Mouse (Mus musculus) hindbrain, postnatal 0 days (tissue): Measurements from ENCODE around the gene Vegfa. TPM values are rescaled to one million over a fixed set of nuclear protein-coding genes. Genes with fewer than 3 reads are reported as not detected.

Experiments used
- ATAC-seq: fragments of 200-750 bp; cut with Nextera tagmentation; 2 replicates; pipeline ENCODE4 v1.8.0; 2017; ENCODE audit warnings: mild to moderate bottlenecking, moderate TSS enrichment, moderate library complexity
- DNase-seq: peaks from one replicate; pipeline ENCODE4 v3.0.0-alpha.2; 2015; ENCODE audit warnings: low spot score
- H3K27ac ChIP-seq: fragments of 300-500 bp; sonication (generic); 2 replicates; pipeline ENCODE4 v1.5.1; 2014; ENCODE audit warnings: mild to moderate bottlenecking
- H3K27me3 ChIP-seq: fragments of 300-500 bp; sonication (generic); 2 replicates; pipeline ENCODE4 v1.6.1; 2014; ENCODE audit warnings: low read length, mixed read lengths; ENCODE audit not compliant: insufficient read depth
- H3K36me3 ChIP-seq: fragments of 300-500 bp; sonication (generic); 2 replicates; pipeline ENCODE4 v1.6.1; 2014; ENCODE audit warnings: low read length, mixed read lengths; ENCODE audit not compliant: insufficient read depth
- H3K4me1 ChIP-seq: fragments of 300-500 bp; sonication (generic); 2 replicates; pipeline ENCODE4 v1.6.1; 2014; ENCODE audit warnings: antibody characterized with exemption, low read length, mixed read lengths; ENCODE audit not compliant: insufficient read depth
- H3K4me2 ChIP-seq: fragments of 300-500 bp; sonication (generic); 2 replicates; pipeline ENCODE4 v1.6.1; 2014; ENCODE audit warnings: low read depth, mild to moderate bottlenecking, low read length, moderate library complexity, mixed read lengths
- H3K4me3 ChIP-seq: fragments of 300-500 bp; sonication (generic); 2 replicates; pipeline ENCODE4 v1.5.1; 2014; ENCODE audit warnings: low read length
- H3K9ac ChIP-seq: fragments of 300-500 bp; sonication (generic); replicated peaks from 2 replicates; pipeline ENCODE4 v1.6.1; 2014; ENCODE audit warnings: mild to moderate bottlenecking, low read length, moderate library complexity, mixed read lengths
- H3K9me3 ChIP-seq: fragments of 300-500 bp; sonication (generic); 2 replicates; pipeline ENCODE4 v1.6.1; 2016; ENCODE audit warnings: low read length, mixed read lengths
- CTCF ChIP-seq: IDR thresholded peaks from 2 replicates; pipeline ENCODE4 v1.5.1; 2016; ENCODE audit warnings: antibody characterized with exemption, control low read depth, low read depth
- WGBS: fragments of 180-500 bp; shearing (Covaris S2); extraction: QIAGEN DNeasy Blood & Tissue Kit; methylation state at CpG from one replicate; pipeline ENCODE4 v1.1.7; 2014; 5-methylcytosine and 5-hydroxymethylcytosine counted together
- polyA plus RNA-seq: library from polyadenylated mRNA; unstranded; fragments of >200 nt; fragmentation: Nextera tagmentation; extraction: Ambion mirVana; gene quantifications from 2 replicates; pipeline ENCODE4 v1.2.1, GENCODE M21; 2015
- total RNA-seq: library from RNA; depleted of rRNA; stranded (reverse); fragments of >200 nt; gene quantifications from 2 replicates; pipeline ENCODE4 v1.2.3, GENCODE M21; 2014; rRNA removed

Gene Vegfa
- total RNA-seq (89.5 and 89.6 TPM in 2 replicates), polyA plus RNA-seq (4.1 and 4.8 TPM in 2 replicates)

DNA sequence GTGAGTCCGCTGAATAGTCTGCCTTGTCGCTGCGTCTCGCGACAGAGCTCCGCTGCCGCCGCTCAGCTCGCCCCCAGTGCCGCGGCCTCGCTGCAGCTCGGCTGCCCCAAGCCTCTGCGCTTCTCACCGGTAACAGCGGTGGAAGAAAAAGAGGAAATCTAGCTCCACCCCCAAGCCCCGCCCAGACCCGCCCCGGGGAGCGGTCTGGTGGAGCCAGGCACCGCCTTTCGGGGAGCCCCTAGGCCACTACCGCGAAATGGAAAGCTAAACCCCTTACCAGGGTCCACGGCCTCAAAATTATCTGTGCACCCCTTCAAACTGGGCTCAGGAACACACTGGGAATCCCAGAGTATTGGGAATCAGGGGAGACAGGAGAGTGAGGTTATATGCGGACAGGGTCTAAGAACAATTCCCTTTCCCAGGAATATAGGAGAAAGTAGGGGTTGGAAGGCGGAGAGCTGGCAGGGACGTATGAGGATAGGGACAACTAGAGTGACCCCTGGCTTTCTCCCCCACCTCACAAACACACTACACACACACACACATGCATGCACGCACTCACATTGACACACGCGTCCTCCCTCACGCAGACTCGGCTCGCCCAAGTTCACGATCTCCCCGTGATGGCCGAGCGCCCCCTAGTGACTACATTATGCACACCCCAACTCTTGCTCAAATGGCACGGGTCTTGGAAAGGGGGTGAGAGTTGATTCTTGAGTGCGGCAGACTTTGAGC, at the start of gene Vegfa:
Vegfa (minus strand) TSS at position 113 of the 735 bp plus-strand sequence.
- Histone ChIP-seq H3K27me3 (no peaks in the 10 kb centered on the region), H3K9me3 (no peaks in the 10 kb centered on the region), H3K4me1 (peaks cover 30% of the 10 kb centered on the region), H3K4me3 (peak within 1 kb of the TSS; percentile 67), H3K36me3 (no peaks in the 10 kb centered on the region), H3K27ac (peak within 1 kb of the TSS; percentile 90), H3K4me2 (peak within 1 kb of the TSS; percentile 66), H3K9ac (peak within 1 kb of the TSS; percentile 70)
- peak; percentile 99 for TF ChIP-seq CTCF
- DNase-seq: peak; percentile 96
- WGBS: under 1% methylated on average over 40 of the region's 40 CpGs
- ATAC-seq: peak; percentile 73

DNA sequence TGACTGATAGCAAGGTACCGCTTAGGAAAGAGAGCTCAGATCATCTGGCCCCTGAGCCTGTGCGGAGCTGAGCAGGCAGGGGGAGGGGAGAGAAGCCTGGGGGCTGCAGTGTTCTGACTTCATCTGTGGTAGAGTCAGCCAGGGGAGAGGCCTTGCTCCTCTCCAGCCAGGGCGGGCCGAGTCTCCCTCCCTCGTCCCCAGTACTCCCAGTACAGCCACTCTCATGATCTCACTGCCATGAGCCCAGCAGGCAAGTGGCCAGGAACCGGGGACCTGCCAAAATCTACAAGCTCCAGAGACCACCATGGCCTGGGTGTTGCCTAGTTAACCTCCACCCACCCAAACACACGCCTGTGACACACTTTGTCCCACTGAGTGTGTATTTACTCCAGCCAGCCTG, 49.5 kb upstream of the Vegfa start:
- no peak for ATAC-seq
- H3K36me3 ChIP-seq: no peaks in the 10 kb centered on the region
- WGBS: 58% methylated on average over 7 of the region's 7 CpGs

DNA sequence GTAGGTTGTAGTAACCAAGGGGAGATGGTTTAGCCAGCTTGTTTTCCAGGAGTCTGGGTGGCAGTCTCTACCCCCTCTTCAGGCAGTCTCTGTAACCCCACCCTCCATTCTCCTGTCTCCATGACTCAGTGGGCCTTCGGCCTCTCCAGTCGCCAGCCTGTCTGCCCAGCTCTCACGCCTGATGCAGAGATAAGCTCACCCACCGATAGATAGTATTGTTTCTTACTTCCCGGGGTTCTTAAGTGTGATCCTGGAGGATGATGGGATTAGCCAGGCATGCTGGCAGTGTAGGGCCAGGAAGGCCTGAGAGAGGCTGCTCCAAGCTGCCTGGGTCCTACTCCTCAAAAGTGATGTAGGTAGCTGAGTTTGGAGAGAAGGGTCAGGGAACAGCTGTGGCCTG, 48.9 kb upstream of the Vegfa start:
- Histone ChIP-seq H3K4me3 (no peak overlapping the region), H3K36me3 (no peaks in the 10 kb centered on the region), H3K9me3 (no peaks in the 10 kb centered on the region), H3K27me3 (no peaks in the 10 kb centered on the region), H3K4me1 (no peaks in the 10 kb centered on the region; the same call in 1 of the 2 replicates), H3K4me2 (no peak overlapping the region), H3K9ac (no peak overlapping the region), H3K27ac (no peak overlapping the region)
- DNase-seq (no peak), ATAC-seq (no peak)
- 54% methylated on average over 5 of the region's 5 CpGs for WGBS
- TF ChIP-seq CTCF: no peak

More for the DNA sequence above, 49.5 kb upstream of the Vegfa start:
- Histone ChIP-seq H3K27ac (no peak overlapping the region), H3K9me3 (no peaks in the 10 kb centered on the region), H3K4me1 (peaks cover 4% of the 10 kb centered on the region; the same call in 1 of the 2 replicates), H3K4me3 (no peak overlapping the region), H3K27me3 (no peaks in the 10 kb centered on the region), H3K4me2 (no peak overlapping the region), H3K9ac (no peak overlapping the region)
- no peak for TF ChIP-seq CTCF
- DNase-seq: no peak

DNA sequence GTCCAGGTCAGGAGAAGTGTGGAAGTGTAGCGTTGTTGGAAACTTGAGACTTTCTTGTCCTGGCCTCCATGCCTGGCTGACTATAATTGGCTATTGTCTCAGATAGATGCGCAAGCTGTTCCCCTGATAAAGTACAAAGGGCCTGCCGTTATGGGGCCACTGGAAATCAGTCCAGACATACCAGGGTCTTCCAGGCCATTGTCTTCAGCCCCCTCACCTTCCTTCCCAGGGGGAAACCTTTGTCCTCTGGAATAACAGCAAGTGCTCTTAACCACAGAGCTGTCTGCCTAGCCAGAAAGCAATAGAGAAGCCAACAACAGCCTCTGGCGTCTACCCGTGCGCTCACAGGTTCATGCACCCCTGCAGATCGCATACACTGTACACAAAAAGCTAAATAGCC, 48.2 kb upstream of the Vegfa start:
- H3K4me1 ChIP-seq: no peaks in the 10 kb centered on the region; the same call in 1 of the 2 replicates

DNA sequence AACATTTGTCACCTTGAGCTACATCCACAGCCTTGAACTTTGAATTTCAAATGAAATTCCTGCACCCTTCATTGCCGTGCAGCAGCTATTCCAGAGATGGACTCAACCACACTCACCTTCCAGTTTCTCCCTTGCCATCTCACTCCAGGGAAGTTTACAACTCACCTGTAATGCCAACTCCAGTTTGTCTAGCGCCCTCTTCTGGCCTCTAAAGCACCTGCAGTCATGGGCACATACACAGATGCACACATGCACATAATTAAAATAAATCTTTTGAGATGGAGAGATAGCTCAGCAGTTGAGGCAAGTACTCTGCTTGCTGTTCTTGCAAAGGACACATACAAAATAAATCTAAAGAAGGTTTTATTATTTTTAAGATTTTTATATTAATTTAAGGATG, 46.9 kb upstream of the Vegfa start:
- H3K9me3 ChIP-seq: no peaks in the 10 kb centered on the region
- DNase-seq (no peak), ATAC-seq (no peak)
- no peak overlapping the region for H3K27ac ChIP-seq
- no peak overlapping the region for H3K9ac ChIP-seq
- H3K36me3 ChIP-seq: no peaks in the 10 kb centered on the region
- TF ChIP-seq CTCF: peak; percentile 25
- H3K4me2 ChIP-seq: no peak overlapping the region
- H3K4me1 ChIP-seq: no peaks in the 10 kb centered on the region; the same call in 1 of the 2 replicates
- H3K27me3 ChIP-seq: no peaks in the 10 kb centered on the region
- 72% methylated on average over 2 of the region's 2 CpGs for WGBS
- H3K4me3 ChIP-seq: no peak overlapping the region

More for the DNA sequence above, 48.2 kb upstream of the Vegfa start:
- no peak for TF ChIP-seq CTCF
- ATAC-seq (no peak), DNase-seq (no peak)
- H3K27ac ChIP-seq: no peak overlapping the region
- no peak overlapping the region for H3K4me2 ChIP-seq
- H3K4me3 ChIP-seq: no peak overlapping the region
- WGBS: 40% methylated on average over 7 of the region's 7 CpGs
- no peak overlapping the region for H3K9ac ChIP-seq
- H3K36me3 ChIP-seq: no peaks in the 10 kb centered on the region
- H3K27me3 ChIP-seq: no peaks in the 10 kb centered on the region
- no peaks in the 10 kb centered on the region for H3K9me3 ChIP-seq

DNA sequence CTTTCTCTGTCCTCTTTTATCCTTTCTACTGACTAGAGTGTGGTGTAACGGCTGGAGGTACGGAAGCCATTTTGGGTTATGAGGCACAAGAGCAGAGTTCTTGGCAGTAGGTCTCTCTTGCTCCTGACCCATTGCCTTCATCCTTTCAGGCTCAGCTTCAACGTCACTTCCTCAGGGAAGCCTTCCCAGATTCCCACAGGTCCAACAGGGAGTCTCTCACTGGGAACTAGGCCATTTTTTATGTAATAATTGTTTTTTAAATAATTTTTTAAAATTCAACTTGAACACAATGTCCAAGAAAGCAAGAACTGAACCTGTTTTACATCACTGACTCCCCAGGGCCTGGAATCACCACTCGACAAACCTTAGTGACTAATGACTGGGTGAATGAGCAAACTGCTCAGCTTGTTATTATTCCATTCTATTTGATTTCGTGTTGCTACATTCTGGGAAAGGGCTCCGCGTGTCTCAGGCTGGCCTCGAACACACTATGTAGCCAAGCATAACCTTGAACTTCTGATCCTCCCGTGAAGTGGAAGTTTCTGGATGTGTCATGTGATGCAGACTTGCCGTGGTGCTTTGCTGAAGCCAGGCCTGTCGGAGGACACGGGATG, 45.9 kb upstream of the Vegfa start:
- no peak for TF ChIP-seq CTCF
- no peak for ATAC-seq

DNA sequence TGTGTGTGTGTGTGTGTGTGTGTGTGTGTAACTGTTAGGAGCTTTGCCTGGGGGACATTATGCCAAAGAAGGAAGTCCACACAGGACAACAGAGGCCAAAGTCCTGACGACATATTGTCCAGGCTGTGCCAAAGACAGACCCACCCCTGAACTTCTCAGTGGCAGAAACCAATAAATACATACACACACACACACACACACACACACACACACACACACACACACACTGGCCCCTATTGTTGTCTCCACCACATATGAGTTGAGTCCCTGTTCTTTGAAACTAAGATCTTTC, 44.0 kb upstream of the Vegfa start:
- TF ChIP-seq CTCF: no peak
- ATAC-seq: no peak
- no peaks in the 10 kb centered on the region for H3K4me1 ChIP-seq
- no peak for DNase-seq
- no peak overlapping the region for H3K9ac ChIP-seq
- H3K27me3 ChIP-seq: no peaks in the 10 kb centered on the region
- no peak overlapping the region for H3K4me2 ChIP-seq
- H3K36me3 ChIP-seq: no peaks in the 10 kb centered on the region
- H3K27ac ChIP-seq: no peak overlapping the region
- no peaks in the 10 kb centered on the region for H3K9me3 ChIP-seq
- 65% methylated on average over 1 of the region's 1 CpGs for WGBS
- H3K4me3 ChIP-seq: no peak overlapping the region

More for the DNA sequence above, 45.9 kb upstream of the Vegfa start:
- no peaks in the 10 kb centered on the region for H3K4me1 ChIP-seq
- H3K27ac ChIP-seq: no peak overlapping the region
- no peak for DNase-seq
- no peak overlapping the region for H3K4me3 ChIP-seq
- no peaks in the 10 kb centered on the region for H3K27me3 ChIP-seq
- no peak overlapping the region for H3K9ac ChIP-seq
- H3K9me3 ChIP-seq: no peaks in the 10 kb centered on the region
- no peak overlapping the region for H3K4me2 ChIP-seq
- no peaks in the 10 kb centered on the region for H3K36me3 ChIP-seq
- WGBS: 94% methylated on average over 12 of the region's 12 CpGs
